Mouse (Mus musculus) telencephalon, adult 2 months (tissue): ENCODE measurements around the gene Klhdc8a.

Experiments
- DNase-seq: peaks from one replicate; pipeline ENCODE4 v3.0.0-alpha.2; 2011; ENCODE audit warnings: low read depth, low spot score

The Klhdc8a gene

GRCm38 (mm10) chr1:132290921-132291675 lies 7.3 kb upstream of the Klhdc8a start:
- no peak for DNase-seq

DNA sequence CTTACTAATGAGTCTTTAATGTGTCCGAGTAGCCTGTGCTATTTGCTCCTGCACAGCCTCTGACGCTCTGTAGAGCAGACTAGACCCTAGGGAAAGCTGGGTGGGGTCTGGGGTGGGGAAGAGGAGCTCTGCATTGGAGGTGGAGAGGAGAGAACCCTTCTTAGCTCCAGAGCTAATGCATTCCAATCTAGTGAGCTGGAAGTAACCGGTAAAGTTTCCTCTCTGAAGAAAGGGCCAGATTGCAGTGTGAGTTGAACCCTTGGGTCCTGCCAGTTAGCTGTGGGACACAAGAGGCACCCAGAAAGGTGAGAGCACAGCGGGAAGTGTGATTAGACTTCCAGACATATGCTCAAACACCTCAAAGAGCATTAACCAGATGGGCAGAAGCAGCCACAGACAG lies 6.7 kb upstream of the Klhdc8a start:
- DNase-seq, result no peak

DNA sequence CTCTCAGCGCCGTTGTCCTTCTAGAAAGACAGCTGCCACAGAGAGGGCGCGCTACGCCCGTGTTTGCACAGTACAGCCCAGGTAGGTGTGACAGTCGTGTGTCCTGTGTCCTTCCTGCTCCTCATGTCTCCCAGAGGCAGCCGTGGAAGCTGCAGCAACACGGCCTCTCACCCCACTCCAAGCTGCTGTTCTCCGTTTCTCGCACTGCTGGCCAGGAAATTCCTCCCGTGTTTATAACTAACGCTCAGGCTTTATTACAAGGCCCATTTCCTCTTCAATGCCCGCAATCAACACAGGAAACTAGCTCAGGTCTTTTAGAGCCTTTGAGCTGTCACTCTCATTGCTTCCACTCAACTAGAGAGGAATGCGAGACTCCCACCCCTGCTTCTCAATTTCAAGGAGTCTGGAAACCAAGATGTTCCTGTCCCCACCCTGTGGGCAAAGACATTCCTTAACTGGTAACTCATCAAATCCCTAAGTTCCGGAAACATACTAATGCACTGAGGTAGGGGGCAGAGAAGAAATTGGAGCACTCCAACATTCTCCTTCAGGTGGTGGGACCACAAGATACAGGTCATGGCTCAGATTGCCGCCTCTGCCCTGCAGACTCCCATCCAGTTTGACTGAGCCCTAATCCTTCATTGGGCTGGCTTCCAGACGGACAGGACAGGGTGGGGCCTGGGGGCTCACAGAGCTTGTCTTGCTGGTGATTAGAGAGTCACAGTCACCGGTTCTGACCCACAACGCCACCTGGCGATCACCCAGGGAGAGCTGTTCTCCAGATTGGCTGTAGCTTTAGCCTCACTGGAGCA lies 5.9 kb upstream of the Klhdc8a start:
- no peak for DNase-seq

- DNase-seq, result no peak
Observed at GRCm38 (mm10) chr1:132295506-132295905, 2.9 kb upstream of the Klhdc8a start.

DNA sequence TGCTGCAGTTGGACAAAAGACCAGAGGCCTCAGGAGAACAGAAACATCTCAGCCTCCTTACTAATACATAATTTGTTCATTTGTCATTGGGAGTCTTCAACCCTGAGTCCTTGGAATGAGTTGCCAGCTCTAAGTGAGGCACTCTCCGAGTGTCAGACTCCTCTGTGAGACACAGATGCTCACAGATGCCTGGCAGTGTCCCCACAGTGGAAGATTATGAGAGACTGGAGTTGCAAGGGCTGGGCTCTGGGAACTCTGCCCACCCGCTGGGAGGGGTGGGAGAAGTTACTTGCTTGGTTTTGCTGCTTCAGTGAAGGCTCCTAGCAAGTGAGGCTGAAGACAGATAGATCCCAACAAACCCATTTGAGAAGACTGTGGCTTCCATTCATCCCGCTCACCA lies 2.4 kb upstream of the Klhdc8a start:
- no peak for DNase-seq

- DNase-seq, result no peak
Observed at GRCm38 (mm10) chr1:132298801-132299464, 507 bp downstream of the Klhdc8a start.

GRCm38 (mm10) chr1:132299744-132300143 lies 1.3 kb downstream of the Klhdc8a start:
- DNase-seq, result no peak

DNA sequence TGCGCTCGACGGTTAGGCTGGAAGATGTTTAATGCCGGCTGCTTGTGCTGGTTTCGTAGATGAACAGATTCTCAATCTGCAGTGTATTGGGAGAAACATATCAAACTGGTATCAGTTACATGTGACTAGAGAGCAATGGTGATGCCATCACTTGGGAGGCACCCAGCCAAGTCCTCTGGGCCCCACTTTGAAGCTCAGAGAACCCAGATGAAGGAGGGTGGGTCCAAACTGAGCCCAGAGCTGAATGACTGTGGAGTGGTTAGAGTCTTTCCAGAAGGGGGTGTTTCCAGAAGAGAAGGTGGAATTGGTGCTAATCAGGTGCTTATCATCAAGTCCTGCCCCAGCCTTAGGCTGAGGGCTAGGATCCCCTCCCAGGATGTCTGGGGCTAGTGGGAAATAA lies 2.8 kb downstream of the Klhdc8a start:
- no peak for DNase-seq

- no peak for DNase-seq
Observed at GRCm38 (mm10) chr1:132302341-132302866, 4.0 kb downstream of the Klhdc8a start.

GRCm38 (mm10) chr1:132304618-132305214 lies 6.3 kb downstream of the Klhdc8a start:
- DNase-seq, result no peak

GRCm38 (mm10) chr1:132306160-132306559 lies 7.7 kb downstream of the Klhdc8a start:
- DNase-seq, result no peak

DNA sequence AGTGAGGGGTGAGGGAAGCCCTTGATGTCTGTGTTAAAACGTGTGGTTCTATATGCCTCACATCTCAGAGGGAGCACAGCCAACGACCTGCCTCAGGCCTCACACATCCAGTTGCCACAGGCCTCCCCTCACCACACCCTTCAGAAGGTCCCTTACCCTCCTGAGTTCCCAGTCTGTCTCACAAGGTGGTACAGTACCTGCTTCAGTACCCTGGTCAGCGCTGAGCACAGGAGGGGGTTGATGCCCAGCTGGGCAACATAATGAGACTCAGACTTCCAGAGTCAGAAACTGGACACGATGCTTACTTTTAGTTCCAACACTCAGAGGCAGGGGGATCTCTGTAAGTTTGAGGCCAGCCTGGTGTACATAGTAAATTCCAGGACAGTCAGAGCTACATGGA lies 8.4 kb downstream of the Klhdc8a start:
- no peak for DNase-seq

DNA sequence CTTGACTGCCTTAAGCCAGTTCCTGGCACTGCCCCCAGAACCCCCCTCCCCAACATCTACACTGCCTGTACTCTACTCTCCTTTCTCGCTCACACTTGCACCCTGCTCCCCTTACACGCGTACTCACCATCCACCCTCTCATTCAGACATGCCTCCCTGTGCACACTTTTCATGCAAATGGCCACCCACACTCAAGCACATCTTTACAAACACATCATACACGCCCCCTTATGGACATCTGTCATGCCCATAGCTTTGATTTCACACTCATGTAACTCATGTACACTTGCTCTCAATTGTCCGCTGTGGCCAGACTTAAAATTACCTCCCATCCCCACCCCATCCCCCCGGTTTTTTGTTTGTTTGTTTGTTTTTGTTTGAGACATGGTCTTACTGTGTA lies 9.5 kb downstream of the Klhdc8a start:
- no peak for DNase-seq

DNA sequence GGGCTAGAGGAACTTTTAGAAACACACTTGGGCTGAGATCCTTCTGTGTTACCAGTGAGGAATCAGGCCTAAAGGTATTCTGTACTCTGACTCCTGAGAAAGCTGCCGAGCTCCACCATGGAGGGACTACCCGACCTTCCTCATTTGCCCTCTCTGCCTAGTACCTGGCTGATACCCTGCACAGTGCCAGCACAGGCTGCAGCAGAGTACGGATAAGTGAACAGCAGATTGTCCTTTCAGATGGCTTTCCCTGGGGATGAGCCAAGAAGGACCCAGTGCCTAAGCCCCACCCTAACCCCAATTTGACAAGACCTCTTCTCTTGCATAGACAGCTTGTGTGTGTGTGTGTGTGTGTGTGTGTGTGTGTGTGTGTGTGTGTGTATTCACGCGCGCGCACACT lies 10.2 kb downstream of the Klhdc8a start:
- DNase-seq, result no peak

DNA sequence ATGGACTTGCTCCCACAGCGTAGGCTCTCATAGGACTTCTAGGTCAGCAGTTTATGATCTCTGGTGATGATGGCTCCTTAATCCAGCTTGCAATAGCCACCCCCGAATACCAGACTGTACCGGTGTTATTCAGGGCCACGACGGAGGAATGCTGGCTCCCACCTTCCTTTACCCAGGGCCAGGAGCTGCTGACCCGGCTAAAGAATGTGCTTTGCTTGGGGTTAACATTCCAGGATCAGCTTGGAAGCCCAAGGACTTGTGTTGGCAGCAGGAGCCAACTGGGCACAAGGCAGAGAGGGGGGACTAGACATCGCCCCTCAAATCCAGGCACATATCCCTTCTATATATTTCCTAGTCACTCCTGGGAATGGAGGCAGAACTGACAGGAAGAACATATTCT lies 12.3 kb downstream of the Klhdc8a start:
- no peak for DNase-seq

- DNase-seq, result no peak
Observed at GRCm38 (mm10) chr1:132311174-132311859, 12.9 kb downstream of the Klhdc8a start.

DNA sequence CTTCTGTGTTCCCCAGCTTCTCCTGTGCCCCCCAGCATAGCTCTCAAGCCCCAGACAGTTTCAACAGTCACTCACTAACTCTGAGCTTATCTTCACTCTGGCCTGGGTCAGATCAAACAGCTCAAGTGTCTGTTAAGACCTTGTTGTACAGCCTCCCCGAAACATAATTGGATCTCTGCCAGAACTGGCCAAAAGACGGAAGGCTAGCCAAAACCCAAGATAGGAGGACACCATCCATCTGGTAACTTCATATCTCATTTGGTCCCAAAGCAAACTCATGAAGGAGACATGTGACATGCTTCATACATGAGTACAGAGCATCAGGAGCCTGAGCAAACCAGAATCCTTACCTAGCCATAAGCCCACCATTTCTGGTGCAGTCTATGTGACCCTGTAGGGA lies 13.6 kb downstream of the Klhdc8a start:
- DNase-seq, result no peak

GRCm38 (mm10) chr1:132312703-132313102 lies 14.3 kb downstream of the Klhdc8a start:
- DNase-seq, result no peak

DNA sequence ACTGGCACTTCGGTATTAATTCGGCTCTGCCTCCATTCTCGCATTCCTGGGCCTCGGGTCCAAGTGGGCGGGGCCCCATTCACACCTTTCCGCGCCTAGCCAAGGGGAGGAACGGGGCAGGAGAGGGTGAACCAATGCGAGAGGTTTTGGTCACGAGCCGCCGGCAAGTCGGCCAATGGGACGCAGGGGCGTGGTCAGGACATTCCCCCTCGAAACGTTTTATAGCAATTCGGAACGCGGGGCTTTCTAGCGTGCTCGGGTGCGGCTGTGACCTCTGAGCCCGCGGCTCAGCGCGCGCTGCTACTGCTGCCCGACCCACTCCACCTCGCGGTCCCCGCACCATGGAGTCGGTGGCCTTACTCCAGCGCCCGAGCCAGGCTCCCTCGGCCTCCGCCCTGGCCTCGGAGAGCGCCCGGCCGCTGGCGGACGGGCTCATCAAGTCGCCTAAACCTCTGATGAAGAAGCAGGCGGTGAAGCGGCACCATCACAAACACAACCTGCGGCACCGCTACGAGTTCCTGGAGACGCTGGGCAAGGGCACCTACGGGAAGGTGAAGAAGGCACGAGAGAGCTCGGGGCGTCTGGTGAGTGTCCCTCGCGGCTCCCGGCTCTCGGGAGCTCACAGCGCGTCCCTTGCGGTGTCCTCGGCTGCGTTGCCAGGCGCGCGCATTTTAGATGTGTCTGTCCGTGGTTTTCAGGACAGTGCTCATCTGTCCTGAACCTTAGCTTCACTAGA lies 17.6 kb downstream of the Klhdc8a start, which contains the start of gene Nuak2:
Gene Nuak2, plus strand, starts transcription at position 238 of the 736 bp plus-strand sequence.
- no peak for DNase-seq

DNA sequence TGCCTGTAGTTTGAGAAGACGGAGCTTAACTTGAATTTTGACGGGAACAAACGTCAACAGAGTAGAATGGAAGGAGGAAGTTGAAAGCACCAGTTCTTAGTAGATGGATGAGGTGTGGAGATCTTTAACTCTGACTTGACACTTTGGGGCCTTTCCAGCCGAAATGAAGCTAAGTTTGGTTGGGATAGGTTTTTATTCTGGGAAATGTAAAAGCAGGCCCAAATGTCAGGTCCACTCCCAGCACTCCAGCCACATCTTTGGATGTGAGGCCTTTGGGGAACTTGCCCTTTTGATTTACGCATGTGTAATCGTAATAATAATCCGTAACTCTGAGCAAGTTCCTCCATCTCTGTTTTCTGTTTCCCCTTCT lies 18.2 kb downstream of the Klhdc8a start:
- DNase-seq, result no peak

GRCm38 (mm10) chr1:132317413-132317812 lies 19.0 kb downstream of the Klhdc8a start:
- DNase-seq, result no peak
